Mouse (Mus musculus): Measurements from ENCODE around the gene Gm45062. TPM values are rescaled to one million over a fixed set of nuclear protein-coding genes. Genes with fewer than 3 reads are reported as not detected.
"Not testable (repeated sequence)": the region's sequence is repeated elsewhere in the genome, so short reads cannot be mapped to it uniquely, and the experiment has no call there.

Gm45062 gene
- polyA plus RNA-seq, 1 experiment from 2014 or later, result 16.2 TPM

DNA sequence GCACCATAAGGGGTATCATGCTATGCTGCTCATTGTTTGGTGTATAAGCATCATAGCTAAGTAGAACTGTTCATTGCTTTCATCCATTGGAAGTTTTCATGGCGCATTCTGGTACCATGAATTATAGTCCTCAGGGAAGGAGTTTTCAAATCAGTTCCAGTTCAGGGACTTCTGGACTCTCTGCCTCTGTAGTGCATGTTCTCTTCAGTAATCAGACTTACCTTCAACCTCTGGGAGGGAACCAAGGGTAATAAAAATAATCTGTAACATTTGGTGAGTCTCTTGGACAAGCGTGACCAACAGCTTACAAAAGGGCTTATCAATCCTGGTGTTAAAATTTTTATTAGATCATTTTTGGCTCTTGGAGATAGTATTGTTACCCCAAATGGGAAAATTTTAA lies 60.3 kb downstream of the Gm45062 start:
- no peaks in the 10 kb centered on the region for H3K27me3 ChIP-seq

DNA sequence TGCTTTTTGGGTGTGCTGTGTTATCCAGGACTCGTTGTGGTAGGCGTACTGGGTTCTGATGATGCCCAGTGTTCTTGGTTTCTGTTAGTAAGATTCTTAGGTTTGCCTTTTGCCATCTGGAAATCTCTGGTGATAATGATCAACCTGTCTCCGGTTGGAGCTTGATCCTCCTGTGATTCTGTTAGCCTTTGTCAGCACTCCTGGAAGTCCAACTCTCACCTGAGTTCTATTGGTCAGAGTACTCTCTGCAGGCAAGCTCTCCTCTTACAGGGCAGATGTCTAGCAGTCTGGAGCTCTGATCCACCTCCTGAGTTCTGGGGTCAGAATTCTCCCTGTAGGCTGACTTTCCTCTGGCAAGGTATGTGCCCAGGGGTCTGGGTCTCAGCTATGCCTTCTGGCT lies 72.2 kb downstream of the Gm45062 start:
- H3K4me3 ChIP-seq (replicated peaks); H3K27ac ChIP-seq; H3K4me2 ChIP-seq; H3K27me3 ChIP-seq; ATAC-seq (ENCODE audit: insufficient number of reproducible peaks, insufficient read depth, low FRiP score, low TSS enrichment, low read depth); H3K4me1 ChIP-seq (replicated peaks); H3K36me3 ChIP-seq; H3K9ac ChIP-seq (replicated peaks); H3K9me3 ChIP-seq: not testable (repeated sequence)
- 93% methylated on average over 3 of the region's 3 CpGs for WGBS

More for the DNA sequence above, 60.3 kb downstream of the Gm45062 start:
- Histone ChIP-seq H3K9ac (replicated peaks) (no peak overlapping the region), H3K27ac (no peak overlapping the region), H3K4me1 (replicated peaks) (no peaks in the 10 kb centered on the region), H3K4me2 (no peak overlapping the region), H3K9me3 (no peaks in the 10 kb centered on the region), H3K36me3 (no peaks in the 10 kb centered on the region), H3K4me3 (replicated peaks) (no peak overlapping the region)
- ATAC-seq (ENCODE audit: insufficient number of reproducible peaks, insufficient read depth, low FRiP score, low TSS enrichment, low read depth), result no peak
- WGBS, result 83% methylated on average over 2 of the region's 2 CpGs

DNA sequence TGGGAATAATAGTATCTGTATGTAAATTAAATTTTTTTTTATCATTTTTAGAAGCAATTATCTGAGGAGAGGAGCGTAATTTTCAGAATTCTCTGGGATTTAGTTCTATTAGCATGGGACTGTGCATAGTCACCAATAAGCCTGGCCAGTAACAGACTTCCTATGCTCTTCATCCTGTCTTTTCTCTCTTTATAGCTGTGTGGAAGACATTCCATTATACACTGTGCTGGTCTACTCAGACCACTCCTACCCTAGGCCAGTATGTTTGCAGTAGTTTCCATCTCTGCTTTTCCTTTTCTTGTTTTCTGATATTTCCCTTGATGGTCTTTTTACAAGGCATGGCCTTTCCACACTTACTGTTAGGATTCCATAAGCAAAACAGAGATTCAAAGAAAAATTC lies 74.1 kb downstream of the Gm45062 start:
- Histone ChIP-seq H3K9ac (replicated peaks) (no peak overlapping the region), H3K4me1 (replicated peaks) (0 out of 2 replicates have a peak, but pooled peaks cover 5% of the 10 kb centered on the region), H3K36me3 (no peaks in the 10 kb centered on the region), H3K27ac (no peak overlapping the region), H3K4me2 (no peak overlapping the region), H3K27me3 (no peaks in the 10 kb centered on the region), H3K9me3 (no peaks in the 10 kb centered on the region), H3K4me3 (replicated peaks) (no peak overlapping the region)
- no peak for ATAC-seq (ENCODE audit: insufficient number of reproducible peaks, insufficient read depth, low FRiP score, low TSS enrichment, low read depth)
- 100% methylated on average over 1 of the region's 1 CpGs for WGBS

DNA sequence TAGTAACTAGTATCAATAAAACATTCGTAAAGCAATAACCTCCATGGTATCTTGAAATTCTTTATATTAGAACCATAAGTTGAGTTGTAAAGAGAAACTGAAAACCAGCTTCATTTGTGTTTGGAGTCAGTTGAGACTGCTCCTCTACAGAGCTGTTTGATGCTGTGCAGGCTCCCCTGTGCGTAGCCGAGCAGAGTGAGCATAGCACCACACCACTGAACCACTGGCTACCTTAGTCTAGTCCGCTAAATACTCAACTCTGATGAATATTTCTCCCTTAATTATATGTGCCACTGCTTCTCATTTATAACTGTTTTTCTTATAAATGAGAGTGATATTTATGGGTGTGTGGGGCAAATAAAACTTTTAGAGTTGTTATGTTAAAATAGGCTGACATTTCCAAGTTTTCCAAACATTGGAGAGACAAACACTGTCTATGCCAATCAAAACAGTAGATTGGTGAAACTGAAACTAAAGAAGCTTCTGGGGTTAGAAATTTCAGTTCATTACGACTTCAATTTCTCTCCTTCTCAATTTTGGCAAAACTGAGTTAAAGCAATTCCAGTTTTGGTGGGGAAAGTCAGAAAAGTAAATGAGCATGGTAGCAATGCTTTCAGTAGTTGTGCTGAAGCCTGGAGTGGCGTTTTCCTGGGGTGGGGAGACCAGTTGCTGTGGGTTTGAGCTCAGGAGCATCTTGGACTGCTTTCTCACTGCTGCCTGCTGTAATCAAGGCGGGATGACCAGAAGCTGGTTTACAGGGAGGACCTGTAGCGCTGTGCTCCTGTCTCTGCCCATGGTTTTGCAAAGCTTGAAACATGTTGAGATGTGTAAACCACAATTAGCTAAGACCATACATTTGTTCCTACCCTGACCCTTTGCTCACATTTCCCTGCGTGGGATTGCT lies 77.5 kb downstream of the Gm45062 start:
- Histone ChIP-seq H3K4me1 (replicated peaks) (0 out of 2 replicates have a peak, but pooled peaks cover 5% of the 10 kb centered on the region), H3K4me2 (no peak overlapping the region), H3K36me3 (no peaks in the 10 kb centered on the region), H3K27ac (no peak overlapping the region), H3K4me3 (replicated peaks) (no peak overlapping the region), H3K9ac (replicated peaks) (no peak overlapping the region), H3K9me3 (no peaks in the 10 kb centered on the region), H3K27me3 (no peaks in the 10 kb centered on the region)
- 81% methylated on average over 9 of the region's 9 CpGs for WGBS
- no peak for ATAC-seq (ENCODE audit: insufficient number of reproducible peaks, insufficient read depth, low FRiP score, low TSS enrichment, low read depth)

DNA sequence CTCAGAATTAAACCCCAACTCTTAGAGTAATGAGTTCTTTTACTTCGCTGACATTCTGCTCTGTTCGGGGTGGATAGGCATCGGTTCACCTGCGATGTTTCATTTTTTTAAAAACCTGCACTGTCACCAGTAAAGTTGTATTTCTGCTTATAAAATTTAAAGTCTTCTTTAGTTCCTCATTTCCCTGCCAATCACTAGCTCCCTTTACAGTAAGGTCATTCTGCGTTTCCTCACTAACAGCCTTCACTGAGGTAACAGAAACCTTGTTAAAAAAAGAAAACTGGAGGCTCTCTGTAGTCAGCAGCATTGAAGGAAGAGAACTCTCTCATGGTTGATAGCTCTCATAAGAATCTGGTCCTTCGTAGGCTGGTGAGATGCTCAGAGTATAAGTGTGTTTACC lies 80.2 kb downstream of the Gm45062 start:
- H3K4me2 ChIP-seq, result no peak overlapping the region
- no peak for ATAC-seq (ENCODE audit: insufficient number of reproducible peaks, insufficient read depth, low FRiP score, low TSS enrichment, low read depth)
- 0 out of 2 replicates have a peak, but pooled peaks cover 5% of the 10 kb centered on the region for H3K4me1 ChIP-seq (replicated peaks)
- H3K36me3 ChIP-seq, result no peaks in the 10 kb centered on the region
- no peaks in the 10 kb centered on the region for H3K9me3 ChIP-seq
- H3K4me3 ChIP-seq (replicated peaks), result no peak overlapping the region
- no peak overlapping the region for H3K9ac ChIP-seq (replicated peaks)
- H3K27me3 ChIP-seq, result no peaks in the 10 kb centered on the region
- whole genome bisulfite sequencing, result 81% methylated on average over 6 of the region's 6 CpGs
- no peak overlapping the region for H3K27ac ChIP-seq

DNA sequence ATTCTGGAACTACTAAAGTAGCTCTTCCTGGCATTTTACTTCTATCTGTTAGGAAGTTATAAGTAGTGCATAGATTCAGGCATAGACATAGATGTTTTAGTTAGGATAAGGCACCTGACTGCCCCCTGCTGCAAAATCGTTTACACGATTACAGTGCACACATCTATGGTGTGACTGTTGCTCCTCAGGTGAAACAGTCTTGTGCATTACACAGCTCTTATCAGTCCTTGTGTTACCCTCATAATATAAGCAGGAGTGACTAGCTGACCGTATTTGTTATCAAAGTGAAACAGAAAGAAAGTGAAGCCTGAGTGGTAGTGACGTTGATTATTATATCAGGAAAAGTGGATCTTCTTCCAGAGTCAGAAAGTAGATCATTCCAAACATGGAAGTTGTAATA lies 84.0 kb downstream of the Gm45062 start:
- no peak overlapping the region for H3K4me2 ChIP-seq
- H3K9me3 ChIP-seq, result no peaks in the 10 kb centered on the region
- no peaks in the 10 kb centered on the region for H3K36me3 ChIP-seq
- H3K27me3 ChIP-seq, result no peaks in the 10 kb centered on the region
- no peak overlapping the region for H3K4me3 ChIP-seq (replicated peaks)
- H3K4me1 ChIP-seq (replicated peaks), result no peaks in the 10 kb centered on the region
- WGBS, result 95% methylated on average over 4 of the region's 4 CpGs
- H3K27ac ChIP-seq, result no peak overlapping the region
- H3K9ac ChIP-seq (replicated peaks), result no peak overlapping the region
- ATAC-seq (ENCODE audit: insufficient number of reproducible peaks, insufficient read depth, low FRiP score, low TSS enrichment, low read depth), result no peak

DNA sequence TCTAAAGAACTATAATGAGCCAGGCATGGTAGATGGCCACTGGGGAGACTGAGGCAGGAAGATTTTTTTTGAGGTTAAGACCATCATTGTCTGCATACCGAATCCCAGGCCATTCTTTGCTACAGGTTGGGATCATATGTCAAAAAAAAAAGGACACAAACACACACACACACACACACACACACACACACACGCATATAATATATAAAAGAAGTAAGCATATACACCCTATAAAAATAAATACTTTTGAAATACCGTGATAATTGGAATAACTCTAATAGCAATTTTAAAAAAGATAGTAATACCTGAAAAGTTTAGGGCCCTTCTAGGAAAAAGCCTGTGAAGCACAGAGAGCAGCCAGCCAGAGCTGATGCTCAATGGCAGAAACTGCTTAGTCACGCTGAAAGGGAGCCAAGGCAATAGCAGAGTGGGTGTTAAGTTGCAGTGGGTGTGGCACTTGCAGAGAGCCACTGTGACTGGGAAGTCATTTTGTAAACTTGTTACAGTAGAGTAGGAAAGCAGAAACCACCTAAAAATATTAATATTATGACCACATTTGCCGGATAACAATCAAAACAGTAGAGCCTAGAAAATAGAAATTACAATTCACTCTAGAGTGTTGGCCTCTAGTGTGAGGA lies 86.1 kb downstream of the Gm45062 start:
- no peak overlapping the region for H3K9ac ChIP-seq (replicated peaks)
- no peaks in the 10 kb centered on the region for H3K36me3 ChIP-seq
- peaks cover 9% of the 10 kb centered on the region; the same call in 1 of the 2 replicates for H3K4me1 ChIP-seq (replicated peaks)
- ATAC-seq (ENCODE audit: insufficient number of reproducible peaks, insufficient read depth, low FRiP score, low TSS enrichment, low read depth), result no peak
- WGBS, result 68% methylated on average over 5 of the region's 5 CpGs
- no peaks in the 10 kb centered on the region for H3K27me3 ChIP-seq
- H3K4me3 ChIP-seq (replicated peaks), result no peak overlapping the region
- no peak overlapping the region for H3K4me2 ChIP-seq
- no peaks in the 10 kb centered on the region for H3K9me3 ChIP-seq
- no peak overlapping the region for H3K27ac ChIP-seq

DNA sequence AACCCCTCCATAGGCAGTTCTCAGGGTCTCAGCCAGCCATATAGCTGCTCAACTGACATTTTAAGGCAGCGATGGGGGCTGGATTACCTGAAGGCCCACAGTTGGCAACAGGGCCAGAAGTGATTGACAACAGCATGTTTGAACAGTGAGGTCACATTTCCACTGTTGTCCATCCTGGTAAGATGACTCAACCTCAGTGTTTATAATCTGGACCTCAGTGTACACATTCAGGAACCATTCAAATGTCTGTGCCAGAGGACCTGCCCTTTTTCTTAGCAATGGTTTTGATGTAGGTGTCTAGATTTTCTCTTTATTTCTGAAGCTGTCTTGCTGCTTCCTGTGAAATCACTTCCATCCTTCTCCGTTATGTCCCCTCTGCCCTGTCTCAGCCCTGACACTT lies 87.9 kb downstream of the Gm45062 start:
- Histone ChIP-seq H3K36me3 (no peaks in the 10 kb centered on the region), H3K9me3 (no peaks in the 10 kb centered on the region), H3K4me2 (no peak overlapping the region), H3K9ac (replicated peaks) (no peak overlapping the region), H3K4me1 (replicated peaks) (peaks cover 25% of the 10 kb centered on the region), H3K4me3 (replicated peaks) (no peak overlapping the region), H3K27ac (no peak overlapping the region), H3K27me3 (no peaks in the 10 kb centered on the region)
- 88% methylated on average over 2 of the region's 2 CpGs for WGBS
- ATAC-seq (ENCODE audit: insufficient number of reproducible peaks, insufficient read depth, low FRiP score, low TSS enrichment, low read depth), result no peak

DNA sequence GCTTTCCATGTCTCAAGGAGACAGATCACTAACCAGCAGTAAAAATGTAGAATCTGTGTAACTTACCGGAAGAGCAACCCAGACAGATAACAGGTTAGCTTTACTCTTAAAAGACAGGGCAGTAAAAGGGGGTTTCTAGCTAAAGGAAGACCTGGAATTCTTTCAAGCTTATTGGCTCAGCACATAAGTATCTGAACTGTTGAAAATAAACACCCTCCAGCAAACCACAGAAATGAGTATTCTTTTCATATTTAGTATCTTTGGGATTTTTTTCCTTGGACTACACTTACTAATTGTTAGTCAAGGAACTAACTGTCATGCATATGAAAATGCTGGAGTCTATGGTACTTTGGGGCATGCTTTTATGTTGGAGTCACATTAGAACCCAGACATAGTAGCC lies 89.1 kb downstream of the Gm45062 start:
- Histone ChIP-seq H3K4me1 (replicated peaks) (peaks cover 36% of the 10 kb centered on the region), H3K9me3 (no peaks in the 10 kb centered on the region), H3K27ac (no peak overlapping the region), H3K4me2 (no peak overlapping the region), H3K9ac (replicated peaks) (no peak overlapping the region), H3K4me3 (replicated peaks) (no peak overlapping the region), H3K36me3 (no peaks in the 10 kb centered on the region), H3K27me3 (no peaks in the 10 kb centered on the region)
- 93% methylated on average over 1 of the region's 1 CpGs for WGBS
- no peak for ATAC-seq (ENCODE audit: insufficient number of reproducible peaks, insufficient read depth, low FRiP score, low TSS enrichment, low read depth)

DNA sequence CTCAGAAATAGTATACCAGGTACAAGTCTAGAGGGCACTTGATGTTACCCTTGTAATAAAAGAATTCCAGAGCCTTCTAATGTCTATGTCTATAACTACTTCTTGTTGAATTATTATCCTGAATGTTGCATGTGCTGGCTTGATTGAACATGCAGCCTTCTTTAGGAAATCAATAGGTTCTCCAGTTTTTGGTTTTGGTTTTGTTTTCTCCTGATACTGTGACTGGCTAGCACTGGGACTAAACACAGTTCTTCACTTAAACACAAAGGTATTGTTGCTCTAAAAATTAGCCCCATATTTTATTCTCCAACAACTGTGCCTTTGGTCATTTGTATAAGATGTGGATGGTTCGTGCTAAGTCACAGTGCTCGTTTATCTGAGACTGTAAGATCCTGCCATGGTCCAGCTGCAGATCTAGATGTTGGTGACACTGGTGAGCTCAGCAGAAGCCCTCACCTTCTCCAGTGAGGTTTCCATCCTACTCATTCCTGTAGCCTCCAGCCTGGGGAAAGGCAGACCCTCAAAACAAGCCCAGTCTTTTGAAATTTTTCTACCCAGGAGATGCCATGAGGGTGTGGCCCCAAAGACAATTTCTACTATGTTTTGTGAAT lies 89.9 kb downstream of the Gm45062 start:
- WGBS, result 82% methylated on average over 2 of the region's 2 CpGs
- no peak overlapping the region for H3K9ac ChIP-seq (replicated peaks)
- ATAC-seq (ENCODE audit: insufficient number of reproducible peaks, insufficient read depth, low FRiP score, low TSS enrichment, low read depth), result no peak

DNA sequence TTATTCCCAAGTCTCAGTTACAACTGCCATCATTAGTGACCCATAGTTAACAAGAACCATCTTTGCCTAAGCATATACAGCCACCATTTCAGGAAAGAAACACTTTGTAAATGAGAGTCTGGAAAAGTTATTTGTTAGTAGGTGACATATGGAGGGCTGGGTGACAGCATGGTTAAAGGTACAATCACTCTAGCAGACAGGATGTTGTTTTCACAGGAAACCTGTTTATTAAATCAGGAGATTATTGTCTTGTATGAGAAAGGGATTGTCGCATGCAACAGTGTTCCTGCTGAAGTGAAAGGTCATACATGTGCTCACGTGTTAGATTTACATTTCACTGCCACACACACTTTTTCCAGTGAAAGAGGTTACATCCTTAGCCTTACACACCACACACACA lies 92.3 kb downstream of the Gm45062 start:
- WGBS, result 62% methylated on average over 2 of the region's 2 CpGs
- peak overlapping the region; percentile 64; the same call in 1 of the 2 replicates for H3K27ac ChIP-seq

More for the DNA sequence above, 89.9 kb downstream of the Gm45062 start:
- no peaks in the 10 kb centered on the region for H3K36me3 ChIP-seq
- H3K9me3 ChIP-seq, result no peaks in the 10 kb centered on the region
- no peak overlapping the region for H3K27ac ChIP-seq
- no peaks in the 10 kb centered on the region for H3K27me3 ChIP-seq
- H3K4me1 ChIP-seq (replicated peaks), result peaks cover 45% of the 10 kb centered on the region
- H3K4me2 ChIP-seq, result no peak overlapping the region
- no peak overlapping the region for H3K4me3 ChIP-seq (replicated peaks)

More for the DNA sequence above, 92.3 kb downstream of the Gm45062 start:
- H3K4me1 ChIP-seq (replicated peaks), result peaks cover 54% of the 10 kb centered on the region
- H3K27me3 ChIP-seq, result no peaks in the 10 kb centered on the region
- H3K9me3 ChIP-seq, result no peaks in the 10 kb centered on the region
- no peak overlapping the region for H3K4me3 ChIP-seq (replicated peaks)
- no peak for ATAC-seq (ENCODE audit: insufficient number of reproducible peaks, insufficient read depth, low FRiP score, low TSS enrichment, low read depth)
- H3K9ac ChIP-seq (replicated peaks), result no peak overlapping the region
- H3K36me3 ChIP-seq, result no peaks in the 10 kb centered on the region
- no peak overlapping the region for H3K4me2 ChIP-seq

Data from limb, embryonic 12.5 days (tissue).